Mouse (Mus musculus) liver, embryonic 15.5 days (tissue): ENCODE results near the gene Serpina7. TPM values are rescaled to one million over a fixed set of nuclear protein-coding genes. Genes with fewer than 3 reads are reported as not detected.

Experiments used
- ATAC-seq: fragments of 200-750 bp; cut with Nextera tagmentation; 2 replicates; pipeline ENCODE4 v1.8.0; 2017; ENCODE audit warnings: moderate number of reproducible peaks, mild to moderate bottlenecking, moderate library complexity; ENCODE audit not compliant: insufficient read depth
- H3K27ac ChIP-seq: fragments of 300-500 bp; sonication (generic); replicated peaks from 2 replicates; pipeline ENCODE4 v1.5.1; 2015; ENCODE audit warnings: mild to moderate bottlenecking, inconsistent platforms
- H3K27me3 ChIP-seq: fragments of 300-500 bp; sonication (generic); 2 replicates; pipeline ENCODE4 v1.6.1; 2015; ENCODE audit warnings: mild to moderate bottlenecking, inconsistent platforms
- H3K36me3 ChIP-seq: fragments of 300-500 bp; sonication (generic); replicated peaks from 2 replicates; pipeline ENCODE4 v1.6.1; 2015; ENCODE audit warnings: moderate library complexity, mild to moderate bottlenecking, inconsistent platforms
- H3K4me1 ChIP-seq: fragments of 300-500 bp; sonication (generic); replicated peaks from 2 replicates; pipeline ENCODE4 v1.6.1; 2015; ENCODE audit warnings: inconsistent platforms
- H3K4me2 ChIP-seq: fragments of 300-500 bp; sonication (generic); 2 replicates; pipeline ENCODE4 v1.6.1; 2015; ENCODE audit warnings: moderate library complexity, mild to moderate bottlenecking, inconsistent platforms
- H3K4me3 ChIP-seq: fragments of 300-500 bp; sonication (generic); replicated peaks from 2 replicates; pipeline ENCODE4 v1.5.1; 2015; ENCODE audit warnings: mild to moderate bottlenecking, inconsistent platforms
- H3K9ac ChIP-seq: fragments of 300-500 bp; sonication (generic); 2 replicates; pipeline ENCODE4 v1.6.1; 2015; ENCODE audit warnings: moderate library complexity, mild to moderate bottlenecking, inconsistent platforms
- H3K9me3 ChIP-seq: fragments of 300-500 bp; sonication (generic); replicated peaks from 2 replicates; pipeline ENCODE4 v1.6.1; 2016; ENCODE audit warnings: inconsistent platforms
- WGBS: fragments of 180-500 bp; shearing (Covaris S2); methylation state at CpG from one replicate; pipeline ENCODE4 v1.1.7; 2015; ENCODE audit warnings: mixed read lengths; ENCODE audit not compliant: insufficient replicate concordance; 5-methylcytosine and 5-hydroxymethylcytosine counted together
- polyA plus RNA-seq: library from polyadenylated mRNA; unstranded; fragments of >200 nt; fragmentation: Nextera tagmentation; extraction: Ambion mirVana; gene quantifications from 2 replicates; pipeline ENCODE4 v1.2.1, GENCODE M21; 2015

The Serpina7 gene
- 7.8 and 8.0 TPM in 2 replicates for polyA plus RNA-seq

- no peaks in the 10 kb centered on the region for H3K9me3 ChIP-seq
- H3K27ac ChIP-seq = no peak within 1 kb of the TSS
Observed at GRCm38 (mm10) chrX:139085077-139085476, at the start of gene Serpina7. Gene Serpina7 (minus strand): TSS chrX:139085236.

GRCm38 (mm10) chrX:139134031-139134430 is 49.0 kb upstream of the Serpina7 start:
- Histone ChIP-seq H3K4me1 (no peaks in the 10 kb centered on the region), H3K4me3 (no peak overlapping the region), H3K36me3 (no peaks in the 10 kb centered on the region), H3K27ac (no peak overlapping the region), H3K27me3 (no peaks in the 10 kb centered on the region), H3K9ac (no peak overlapping the region), H3K4me2 (no peak overlapping the region), H3K9me3 (no peaks in the 10 kb centered on the region)
- ATAC-seq = no peak
- 51% methylated on average over 4 of the region's 4 CpGs for WGBS

More at GRCm38 (mm10) chrX:139085077-139085476, at the start of gene Serpina7:
- no peak within 1 kb of the TSS for H3K4me2 ChIP-seq
- no peak within 1 kb of the TSS for H3K9ac ChIP-seq
- no peaks in the 10 kb centered on the region for H3K4me1 ChIP-seq
- no peaks in the 10 kb centered on the region for H3K27me3 ChIP-seq
- no peaks in the 10 kb centered on the region for H3K36me3 ChIP-seq
- ATAC-seq = no peak
- H3K4me3 ChIP-seq = no peak within 1 kb of the TSS

GRCm38 (mm10) chrX:139097197-139097596 is 12.2 kb upstream of the Serpina7 start:
- no peaks in the 10 kb centered on the region for H3K36me3 ChIP-seq
- no peaks in the 10 kb centered on the region for H3K4me1 ChIP-seq
- no peak for ATAC-seq
- no peaks in the 10 kb centered on the region for H3K9me3 ChIP-seq
- H3K4me2 ChIP-seq = no peak overlapping the region
- H3K27ac ChIP-seq = no peak overlapping the region
- H3K9ac ChIP-seq = no peak overlapping the region
- no peak overlapping the region for H3K4me3 ChIP-seq
- H3K27me3 ChIP-seq = no peaks in the 10 kb centered on the region
- WGBS = 38% methylated on average over 1 of the region's 1 CpGs

- no peak for ATAC-seq
- 70% methylated on average over 1 of the region's 1 CpGs for WGBS
Observed at GRCm38 (mm10) chrX:139085943-139086342, 907 bp upstream of the Serpina7 start, which contains the start of gene 4930513O06Rik. Gene 4930513O06Rik (plus strand): TSS chrX:139086243.

GRCm38 (mm10) chrX:139078493-139078892 is 6.5 kb downstream of the Serpina7 start:
- Histone ChIP-seq H3K36me3 (no peaks in the 10 kb centered on the region), H3K4me1 (no peaks in the 10 kb centered on the region), H3K9me3 (no peaks in the 10 kb centered on the region), H3K9ac (no peak overlapping the region), H3K27me3 (no peaks in the 10 kb centered on the region), H3K27ac (no peak overlapping the region), H3K4me3 (no peak overlapping the region), H3K4me2 (no peak overlapping the region)
- WGBS = 65% methylated on average over 2 of the region's 2 CpGs
- no peak for ATAC-seq

More at GRCm38 (mm10) chrX:139085943-139086342, 907 bp upstream of the Serpina7 start, which contains the start of gene 4930513O06Rik:
- Histone ChIP-seq H3K36me3 (no peaks in the 10 kb centered on the region), H3K27me3 (no peaks in the 10 kb centered on the region), H3K4me1 (no peaks in the 10 kb centered on the region), H3K4me3 (no peak within 1 kb of the TSS), H3K9me3 (no peaks in the 10 kb centered on the region), H3K27ac (no peak within 1 kb of the TSS), H3K4me2 (no peak within 1 kb of the TSS), H3K9ac (no peak within 1 kb of the TSS)

DNA sequence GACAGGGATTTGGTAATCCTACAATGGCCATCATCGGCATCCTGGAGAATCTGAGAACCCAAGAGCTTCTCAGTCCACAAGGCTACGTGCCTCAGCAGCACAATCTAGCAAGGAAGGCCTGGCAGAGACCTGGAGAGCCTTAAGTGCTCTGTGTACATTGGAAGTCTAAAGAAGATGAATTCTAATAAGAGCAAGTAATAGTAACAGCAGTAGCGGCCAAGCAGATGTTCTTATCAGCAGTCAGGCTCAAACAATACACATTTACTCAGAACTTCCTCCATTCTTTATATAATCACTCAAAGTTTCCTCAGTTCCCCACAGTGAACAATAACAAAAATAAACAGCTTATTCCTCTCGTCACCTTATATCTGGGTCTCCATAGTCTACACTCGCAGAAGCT is 21.0 kb downstream of the Serpina7 start:
- no peak for ATAC-seq
- no peak overlapping the region for H3K9ac ChIP-seq
- H3K4me1 ChIP-seq = no peaks in the 10 kb centered on the region
- no peak overlapping the region for H3K4me2 ChIP-seq
- no peak overlapping the region for H3K27ac ChIP-seq
- 59% methylated on average over 5 of the region's 5 CpGs for WGBS
- no peaks in the 10 kb centered on the region for H3K27me3 ChIP-seq
- H3K9me3 ChIP-seq = no peaks in the 10 kb centered on the region
- H3K4me3 ChIP-seq = no peak overlapping the region
- no peaks in the 10 kb centered on the region for H3K36me3 ChIP-seq

DNA sequence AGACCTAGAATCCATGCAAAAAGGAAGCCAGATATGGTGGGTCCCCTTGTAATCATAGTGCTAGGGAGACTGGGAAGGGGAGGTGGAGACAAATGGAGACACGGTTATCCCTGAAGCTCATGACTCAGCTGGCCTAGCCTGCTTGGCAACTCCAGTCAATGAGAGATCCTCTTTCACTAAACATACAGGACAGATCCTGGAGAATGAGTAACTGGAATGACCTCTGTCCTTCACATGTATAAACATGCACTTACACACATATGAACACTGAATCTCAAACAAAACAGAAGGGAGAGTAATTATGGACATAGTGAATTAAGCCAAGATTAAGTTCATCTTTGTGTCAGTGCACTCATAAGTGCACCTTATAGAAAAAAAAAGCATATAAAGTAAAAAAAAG is 31.9 kb downstream of the Serpina7 start:
- WGBS = 74% methylated on average over 1 of the region's 1 CpGs
- Histone ChIP-seq H3K9me3 (no peaks in the 10 kb centered on the region), H3K4me3 (no peak overlapping the region), H3K4me2 (no peak overlapping the region), H3K9ac (no peak overlapping the region), H3K36me3 (no peaks in the 10 kb centered on the region), H3K27ac (no peak overlapping the region), H3K4me1 (no peaks in the 10 kb centered on the region), H3K27me3 (no peaks in the 10 kb centered on the region)
- ATAC-seq = no peak

GRCm38 (mm10) chrX:139051976-139052375 is 33.1 kb downstream of the Serpina7 start:
- H3K4me2 ChIP-seq = no peak overlapping the region
- no peaks in the 10 kb centered on the region for H3K4me1 ChIP-seq
- no peaks in the 10 kb centered on the region for H3K9me3 ChIP-seq
- H3K9ac ChIP-seq = no peak overlapping the region
- H3K36me3 ChIP-seq = no peaks in the 10 kb centered on the region
- no peaks in the 10 kb centered on the region for H3K27me3 ChIP-seq
- H3K4me3 ChIP-seq = no peak overlapping the region
- H3K27ac ChIP-seq = no peak overlapping the region
- WGBS = 33% methylated on average over 1 of the region's 1 CpGs
- ATAC-seq = no peak

- H3K9ac ChIP-seq = no peak overlapping the region
- no peak overlapping the region for H3K27ac ChIP-seq
- no peaks in the 10 kb centered on the region for H3K27me3 ChIP-seq
- WGBS = 61% methylated on average over 1 of the region's 1 CpGs
- no peak for ATAC-seq
- no peak overlapping the region for H3K4me3 ChIP-seq
- H3K36me3 ChIP-seq = no peaks in the 10 kb centered on the region
- H3K4me1 ChIP-seq = no peaks in the 10 kb centered on the region
- H3K9me3 ChIP-seq = no peaks in the 10 kb centered on the region
- H3K4me2 ChIP-seq = no peak overlapping the region
Observed at GRCm38 (mm10) chrX:139041148-139041547, 43.9 kb downstream of the Serpina7 start.

- 63% methylated on average over 2 of the region's 2 CpGs for whole genome bisulfite sequencing
Observed at GRCm38 (mm10) chrX:139039314-139039713, 45.7 kb downstream of the Serpina7 start.

DNA sequence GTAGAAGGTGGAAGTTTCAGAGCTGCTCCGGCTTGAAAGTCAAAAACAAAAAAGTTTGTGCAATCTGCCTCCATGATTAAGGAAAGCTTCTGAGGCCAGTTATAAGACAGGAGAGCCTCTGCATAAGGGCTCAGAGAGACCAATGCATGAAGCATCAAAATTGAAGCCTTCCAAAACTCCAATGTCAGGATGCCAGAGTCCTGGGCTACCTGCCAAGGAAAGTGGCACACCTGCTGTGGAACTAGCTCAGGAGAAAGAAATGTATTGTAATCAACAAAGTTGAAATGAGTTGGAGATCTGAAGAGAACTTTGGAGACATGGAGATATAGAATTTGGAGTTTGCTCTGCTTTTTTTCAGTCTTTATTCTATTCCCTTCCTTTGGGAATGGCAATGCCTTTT is 47.4 kb downstream of the Serpina7 start:
- Histone ChIP-seq H3K27me3 (no peaks in the 10 kb centered on the region), H3K27ac (no peak overlapping the region), H3K9me3 (no peaks in the 10 kb centered on the region), H3K36me3 (no peaks in the 10 kb centered on the region), H3K9ac (no peak overlapping the region), H3K4me1 (no peaks in the 10 kb centered on the region), H3K4me3 (no peak overlapping the region), H3K4me2 (no peak overlapping the region)
- ATAC-seq = no peak
- 68% methylated on average over 1 of the region's 1 CpGs for WGBS

More at GRCm38 (mm10) chrX:139039314-139039713, 45.7 kb downstream of the Serpina7 start:
- Histone ChIP-seq H3K4me2 (no peak overlapping the region), H3K36me3 (no peaks in the 10 kb centered on the region), H3K9me3 (no peaks in the 10 kb centered on the region), H3K4me1 (no peaks in the 10 kb centered on the region), H3K4me3 (no peak overlapping the region), H3K9ac (no peak overlapping the region), H3K27ac (no peak overlapping the region), H3K27me3 (no peaks in the 10 kb centered on the region)
- ATAC-seq = peak; percentile 52; the same call in 1 of the 2 replicates
